Mouse (Mus musculus) Muller cell, postnatal 12 days (primary cell): ENCODE measurements around the gene C7.

ENCODE experiments used
- DNase-seq: peaks from one replicate; pipeline ENCODE4 v3.0.0-alpha.2; 2015; ENCODE audit errors: inconsistent ontology term

C7 gene

DNA sequence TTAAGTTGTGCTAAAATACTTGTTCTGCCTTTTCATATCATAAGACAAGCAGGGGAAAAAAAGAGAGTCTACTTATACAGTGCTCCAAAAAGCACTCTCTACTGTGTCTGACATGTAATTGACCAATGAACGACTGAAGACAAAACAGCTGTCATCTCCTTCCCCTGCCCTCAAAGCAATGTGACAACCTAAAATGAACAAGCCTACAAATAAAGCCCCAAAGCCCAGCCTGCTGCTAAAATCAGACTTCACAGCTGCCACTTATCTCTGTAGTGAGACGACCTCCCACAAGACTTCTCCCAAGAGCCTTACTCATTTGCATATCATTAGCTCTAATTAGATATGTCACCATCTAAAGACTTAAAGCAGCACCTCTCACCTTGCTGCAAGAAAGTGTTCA, 60.6 kb downstream of the C7 start:
- no peak for DNase-seq

DNA sequence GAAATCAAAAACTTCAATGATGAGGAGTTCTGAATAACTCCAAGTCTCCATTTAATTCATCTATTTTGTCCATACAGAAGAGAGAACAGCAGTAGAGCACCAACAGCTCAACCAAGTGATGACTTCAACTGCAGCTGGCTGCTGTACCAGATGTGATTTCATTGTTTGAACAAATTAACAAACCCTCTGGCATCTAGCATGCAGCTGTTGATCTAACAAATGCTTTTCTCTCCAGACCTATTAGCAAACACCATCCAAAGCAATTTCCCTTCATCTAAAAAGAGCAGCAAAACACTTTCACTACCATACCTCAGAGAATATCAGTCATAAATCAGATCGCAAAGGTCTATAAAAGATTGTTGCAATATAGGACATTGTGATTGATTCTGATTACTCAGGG, 90.2 kb downstream of the C7 start:
- DNase-seq: no peak
